Mouse (Mus musculus) embryo, embryonic 11.5 days (tissue): ENCODE data around the gene Dnajb12.
A peak's percentile ranks its signal among the peaks of the same experiment; 100 is the strongest.
"Not testable (repeated sequence)": the region's sequence is repeated elsewhere in the genome, so short reads cannot be mapped to it uniquely, and the experiment has no call there.

Experiments used
- DNase-seq: peaks from one replicate; pipeline ENCODE4 v3.0.0-alpha.2; 2012; ENCODE audit warnings: low read depth, low spot score

Dnajb12 gene

GRCm38 (mm10) chr10:59870038-59870437, 9.3 kb upstream of the Dnajb12 start:
- DNase-seq = no peak

GRCm38 (mm10) chr10:59872651-59873050, 6.7 kb upstream of the Dnajb12 start:
- DNase-seq = not testable (repeated sequence)

GRCm38 (mm10) chr10:59873206-59873605, 6.2 kb upstream of the Dnajb12 start:
- DNase-seq = no peak

GRCm38 (mm10) chr10:59873613-59874012, 5.7 kb upstream of the Dnajb12 start:
- DNase-seq = no peak

- no peak for DNase-seq
These were observed 4.0 kb upstream of the Dnajb12 start for GRCm38 (mm10) chr10:59875396-59875795.

- not testable (repeated sequence) for DNase-seq
These were observed 2.7 kb upstream of the Dnajb12 start for GRCm38 (mm10) chr10:59876698-59877097.

- DNase-seq = no peak
These were observed 1.8 kb upstream of the Dnajb12 start for GRCm38 (mm10) chr10:59877421-59878117.

- DNase-seq = no peak
These were observed 533 bp upstream of the Dnajb12 start for GRCm38 (mm10) chr10:59878823-59879222.

- no peak for DNase-seq
These were observed 652 bp downstream of the Dnajb12 start for GRCm38 (mm10) chr10:59880029-59880386.

- no peak for DNase-seq
These were observed 1.5 kb downstream of the Dnajb12 start for GRCm38 (mm10) chr10:59880837-59881236.

- no peak for DNase-seq
These were observed 5.2 kb downstream of the Dnajb12 start for GRCm38 (mm10) chr10:59884327-59885173.

GRCm38 (mm10) chr10:59885174-59886080, 6.1 kb downstream of the Dnajb12 start:
- DNase-seq = no peak

GRCm38 (mm10) chr10:59886081-59886466, 6.7 kb downstream of the Dnajb12 start:
- no peak for DNase-seq

GRCm38 (mm10) chr10:59887432-59887831, 8.1 kb downstream of the Dnajb12 start:
- no peak for DNase-seq

- no peak for DNase-seq
These were observed 10.0 kb downstream of the Dnajb12 start for GRCm38 (mm10) chr10:59889339-59889738.

GRCm38 (mm10) chr10:59889953-59890751, 10.8 kb downstream of the Dnajb12 start:
- no peak for DNase-seq

- DNase-seq = no peak
These were observed 13.6 kb downstream of the Dnajb12 start for GRCm38 (mm10) chr10:59892977-59893376.

GRCm38 (mm10) chr10:59894251-59895160, 15.2 kb downstream of the Dnajb12 start:
- DNase-seq = peak; percentile 75

- DNase-seq = no peak
These were observed 16.3 kb downstream of the Dnajb12 start for GRCm38 (mm10) chr10:59895460-59896186.
